Mouse (Mus musculus) kidney, adult 2 months (tissue): Measurements from ENCODE around the gene Stat2.

Experiments
- CTCF ChIP-seq: fragments of 200-500 bp; conservative IDR thresholded peaks from 2 replicates; pipeline ENCODE4 v1.5.1; 2011; ENCODE audit warnings: low read depth, mild to moderate bottlenecking, control low read depth, low read length, moderate library complexity, mixed read lengths; ENCODE audit not compliant: insufficient read depth, insufficient read length
- POLR2A ChIP-seq: fragments of 200-500 bp; IDR thresholded peaks from one replicate; pipeline ENCODE4 v1.6.1; 2011; ENCODE audit warnings: low read depth, low read length, control low read depth

GRCm38 (mm10) chr10:128258953-128259352, 11.4 kb upstream of the Stat2 start:
- TF ChIP-seq CTCF (no peak), POLR2A (no peak)
